Mouse (Mus musculus): ENCODE measurements at regions not wholly inside any gene's neighbourhood (a gene's known extent, or its start where the extent isn't known, plus 50 kb on each side); places are given as distances from the start of the nearest gene placed in this dataset.

DNA sequence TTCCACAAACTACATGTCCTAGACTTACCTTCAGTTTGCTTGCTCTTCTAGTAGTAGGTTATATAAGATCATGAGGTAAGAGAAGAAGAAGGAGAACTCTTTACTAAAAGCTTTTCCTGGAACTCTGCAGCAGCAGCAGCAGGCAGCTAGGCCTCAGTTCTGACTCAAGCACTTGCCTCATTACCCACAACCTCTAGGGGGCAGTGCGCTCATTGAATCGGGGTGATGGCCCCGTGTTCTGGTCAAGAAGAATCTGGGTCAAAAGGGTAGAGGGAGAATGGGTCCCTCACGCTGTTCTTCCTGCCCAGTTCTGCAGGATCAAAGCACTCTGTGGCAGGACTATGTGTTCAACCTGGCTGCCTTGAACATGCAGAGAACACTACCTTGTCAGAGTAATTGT lies 109.9 kb upstream of the Otud4 start:
- peak; percentile 7 for DNase-seq
- intact Hi-C loops (cut with DNase I; ENCODE audit: low total_unique reads) = no loop called here

DNA sequence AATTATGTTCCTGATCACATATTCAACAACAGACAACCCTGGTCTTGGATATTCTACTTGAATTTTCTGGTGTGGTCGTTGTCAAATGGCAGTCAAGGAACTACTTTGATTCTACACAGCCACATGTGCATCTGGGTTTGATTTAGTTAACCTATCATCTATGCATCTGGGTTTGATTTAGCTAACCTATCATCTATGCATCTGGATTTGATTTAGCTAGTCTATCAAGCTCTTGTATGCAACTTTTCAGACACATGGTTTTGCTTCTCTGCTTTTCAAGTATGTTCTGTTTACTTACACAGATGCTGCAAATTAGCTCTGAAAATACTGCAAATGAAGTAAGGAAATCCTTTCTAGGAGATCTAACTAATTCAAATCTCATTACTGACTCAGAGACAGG lies 117.4 kb upstream of the Otud4 start:
- intact Hi-C loops (cut with DNase I; ENCODE audit: low total_unique reads) = no loop called here

DNA sequence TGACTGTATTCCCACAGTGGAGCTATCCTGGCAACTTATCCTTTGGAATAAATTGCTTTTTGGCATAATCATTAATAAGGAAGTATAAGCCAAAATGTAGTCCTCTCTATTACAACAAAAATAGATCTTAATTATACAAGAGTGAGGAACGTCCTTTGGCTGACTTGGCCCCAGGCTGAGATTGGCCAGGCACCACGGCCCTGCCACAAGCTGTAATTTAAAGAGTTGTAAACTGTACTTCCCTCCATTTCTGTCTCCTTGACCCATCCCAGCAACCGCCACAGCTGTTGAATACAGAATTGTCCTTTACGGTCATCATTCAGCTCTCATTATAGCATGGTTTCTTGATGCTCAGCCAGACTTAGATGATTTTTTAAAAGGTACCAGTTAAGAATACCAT lies 119.6 kb upstream of the Smad1 start:
- intact Hi-C loops (cut with DNase I; ENCODE audit: low total_unique reads) = no loop called here

More for the DNA sequence above, 117.4 kb upstream of the Otud4 start:
- no peak for DNase-seq

DNA sequence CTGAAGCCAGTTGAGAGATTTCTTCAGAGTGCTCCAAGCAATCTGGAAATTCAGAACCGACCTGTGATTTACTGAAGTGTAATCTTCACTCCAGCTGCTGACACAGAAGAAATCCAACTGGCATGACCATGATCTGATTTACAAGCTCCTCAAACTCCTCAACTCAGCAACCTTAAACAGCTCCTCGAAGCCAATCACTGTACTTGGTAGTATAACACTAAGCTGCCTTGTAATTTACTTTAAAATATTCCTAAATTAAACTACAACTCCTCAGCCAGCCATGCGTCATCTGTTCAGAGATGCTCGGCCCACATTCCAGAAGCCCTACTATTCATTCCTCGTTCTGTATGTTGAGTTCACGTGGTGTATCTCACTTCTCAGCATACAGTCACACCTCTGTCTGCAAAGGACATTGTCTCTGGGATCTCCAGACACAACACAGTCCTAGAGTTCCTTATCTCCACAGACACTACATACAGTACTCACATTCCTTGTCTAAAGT lies 116.0 kb upstream of the Smad1 start:
- intact Hi-C loops (cut with DNase I; ENCODE audit: low total_unique reads) = no loop called here
- no peak for DNase-seq

More for the DNA sequence above, 119.6 kb upstream of the Smad1 start:
- peak; percentile 24 for DNase-seq

DNA sequence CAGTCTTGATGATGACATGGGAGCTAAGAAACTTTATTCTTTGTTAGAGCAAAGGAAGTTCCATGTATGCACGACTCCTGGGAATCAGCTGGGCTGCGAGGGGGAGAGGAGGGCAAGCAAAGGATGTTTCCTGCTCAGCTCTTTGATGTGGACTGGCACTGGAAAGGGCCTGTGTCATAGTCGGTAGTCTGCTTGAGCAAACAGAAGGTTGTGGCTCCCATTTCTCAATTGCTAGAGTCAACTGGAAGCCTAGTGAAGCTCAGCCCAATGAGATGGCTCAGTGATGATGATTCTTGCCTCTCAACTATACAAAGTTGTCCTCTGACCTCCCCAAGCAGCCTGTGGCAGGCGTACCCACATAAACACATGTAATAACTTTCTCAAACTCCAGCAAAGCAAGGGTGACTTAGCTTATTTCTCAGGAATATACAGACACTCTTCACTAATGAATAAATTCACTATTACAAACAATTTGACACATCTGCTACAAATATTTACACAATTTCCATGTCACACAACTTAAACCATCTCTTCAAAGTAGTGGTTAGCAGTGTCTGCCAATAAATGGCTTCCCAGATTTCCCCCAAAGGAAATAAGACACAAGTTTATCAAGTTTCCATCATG lies 115.4 kb upstream of the Smad1 start:
- intact Hi-C loops (cut with DNase I; ENCODE audit: low total_unique reads) = no loop called here
- no peak for DNase-seq

DNA sequence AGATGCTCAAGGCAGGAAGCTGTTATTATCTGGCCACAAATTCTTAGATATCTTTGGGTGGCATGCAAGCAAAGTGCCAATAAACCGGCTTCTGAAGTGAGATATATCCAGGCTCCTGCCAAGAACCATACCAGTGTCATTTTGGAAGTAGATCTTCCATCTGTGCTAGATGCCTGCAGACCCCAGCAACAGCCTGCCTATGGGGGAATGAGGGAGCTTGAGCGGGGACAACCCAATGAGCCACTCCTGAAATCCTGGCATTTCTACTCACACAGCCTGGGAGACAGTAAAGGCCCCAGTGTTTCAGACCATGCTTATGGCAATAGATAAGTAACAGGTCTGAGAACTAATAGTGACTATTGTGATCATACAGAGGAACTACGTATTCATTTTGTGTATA lies 109.3 kb upstream of the Smad1 start:
- intact Hi-C loops (cut with DNase I; ENCODE audit: low total_unique reads) = no loop called here
- DNase-seq = no peak

DNA sequence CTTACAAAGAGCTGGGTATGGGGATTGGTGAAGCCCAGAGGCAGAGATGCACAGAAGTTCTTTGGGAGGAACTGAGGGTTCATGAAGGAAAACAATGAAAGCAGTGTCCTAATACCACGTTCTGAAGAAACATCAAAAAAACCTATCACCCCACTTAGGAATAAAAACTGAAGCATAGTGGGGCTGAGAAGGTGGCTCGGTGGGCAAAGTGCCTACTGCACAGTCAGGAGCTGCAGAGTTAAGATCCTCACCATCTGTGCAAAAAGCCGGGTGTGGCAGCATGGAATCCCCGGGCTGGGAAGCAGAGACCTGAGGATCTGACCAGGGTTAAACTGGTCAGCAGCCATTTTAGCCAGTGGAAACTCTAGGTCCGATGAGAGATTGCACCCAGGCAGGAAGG lies 106.1 kb upstream of the Smad1 start:
- DNase-seq = no peak
- intact Hi-C loops (cut with DNase I; ENCODE audit: low total_unique reads) = no loop called here

DNA sequence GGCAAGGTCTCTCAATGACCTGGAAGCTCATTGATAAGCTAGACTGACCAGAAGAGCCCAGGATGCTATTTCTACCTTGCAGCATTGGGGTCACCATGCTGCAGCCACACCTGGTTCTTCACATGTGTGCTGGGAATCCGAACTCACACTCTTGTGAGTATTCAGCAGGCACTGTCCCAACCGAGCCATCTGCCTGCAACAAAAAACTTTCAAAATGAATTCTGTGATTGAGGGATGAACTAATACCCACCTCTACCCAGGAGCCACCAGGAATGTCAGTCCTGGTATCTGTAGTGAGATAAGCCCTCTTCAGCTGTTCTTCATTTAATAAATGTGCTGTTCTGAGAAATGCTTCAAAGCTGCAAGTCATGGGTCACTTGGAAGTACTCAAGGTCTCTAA lies 104.6 kb upstream of the Smad1 start:
- intact Hi-C loops (cut with DNase I; ENCODE audit: low total_unique reads) = no loop called here
- no peak for DNase-seq

DNA sequence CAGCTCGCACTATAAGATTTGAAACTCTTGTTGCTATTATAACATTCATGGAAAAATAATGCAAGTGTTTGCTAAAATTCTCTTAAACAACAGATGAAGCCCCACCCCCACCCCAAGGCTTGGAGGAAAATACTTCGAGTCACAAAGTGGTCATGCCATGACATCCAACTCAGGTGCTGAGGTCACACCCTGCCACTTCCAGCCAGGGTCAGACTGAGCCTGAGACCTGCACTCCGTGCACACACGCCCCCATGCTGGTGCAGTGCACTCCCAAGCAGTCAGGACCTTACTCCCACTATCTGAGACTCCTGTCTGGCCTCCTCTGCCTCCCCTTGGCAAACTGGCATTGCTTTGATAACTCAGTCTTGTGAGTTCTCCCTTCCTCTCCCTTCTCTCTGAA lies 102.7 kb upstream of the Smad1 start:
- intact Hi-C loops (cut with DNase I; ENCODE audit: low total_unique reads) = no loop called here

DNA sequence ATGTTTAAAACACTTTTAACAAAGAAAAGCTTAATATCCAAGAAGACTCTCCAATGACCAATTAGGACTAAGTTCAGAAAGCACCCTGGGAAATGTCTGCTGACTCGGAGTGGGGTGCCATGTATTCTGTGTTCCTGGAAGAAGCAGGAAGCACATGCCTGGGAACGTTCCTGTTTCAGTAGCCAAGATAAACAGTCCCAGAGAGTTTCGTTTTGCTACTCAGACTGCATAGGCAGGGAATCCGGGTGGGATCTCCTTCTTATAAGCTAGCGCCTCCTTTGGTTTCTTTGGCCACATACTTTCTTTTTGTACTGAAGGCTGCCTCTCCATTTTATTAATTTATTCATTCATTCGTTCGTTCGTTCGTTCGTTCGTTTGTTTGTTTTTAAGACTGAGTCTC lies 101.9 kb upstream of the Smad1 start:
- DNase-seq = no peak

More for the DNA sequence above, 102.7 kb upstream of the Smad1 start:
- no peak for DNase-seq

DNA sequence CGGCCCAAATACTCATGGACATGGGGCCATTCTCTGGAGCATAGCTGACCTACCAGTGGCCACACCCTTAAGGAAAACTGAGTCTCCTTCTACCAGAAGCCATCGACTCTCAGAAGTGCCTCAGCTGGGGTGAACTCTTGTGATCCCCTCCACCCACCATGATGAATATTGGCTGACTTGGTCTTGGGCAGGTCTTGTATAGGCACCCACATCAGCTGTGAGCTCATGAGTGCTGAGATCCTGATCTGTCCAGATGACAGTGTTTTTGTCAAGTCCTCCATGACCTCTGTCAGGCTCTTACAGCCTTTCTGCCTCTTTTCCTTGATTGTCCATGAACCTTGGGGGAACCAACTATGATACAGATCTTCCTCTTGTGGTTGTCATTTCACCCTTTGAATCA lies 99.9 kb upstream of the Smad1 start:
- intact Hi-C loops (cut with DNase I; ENCODE audit: low total_unique reads) = loop anchor here (10.0 kb wide), 1 partner anchor 154 kb away; no protein-coding TSS in a partner anchor
- no peak for DNase-seq

More for the DNA sequence above, 101.9 kb upstream of the Smad1 start:
- intact Hi-C loops (cut with DNase I; ENCODE audit: low total_unique reads) = no loop called here

DNA sequence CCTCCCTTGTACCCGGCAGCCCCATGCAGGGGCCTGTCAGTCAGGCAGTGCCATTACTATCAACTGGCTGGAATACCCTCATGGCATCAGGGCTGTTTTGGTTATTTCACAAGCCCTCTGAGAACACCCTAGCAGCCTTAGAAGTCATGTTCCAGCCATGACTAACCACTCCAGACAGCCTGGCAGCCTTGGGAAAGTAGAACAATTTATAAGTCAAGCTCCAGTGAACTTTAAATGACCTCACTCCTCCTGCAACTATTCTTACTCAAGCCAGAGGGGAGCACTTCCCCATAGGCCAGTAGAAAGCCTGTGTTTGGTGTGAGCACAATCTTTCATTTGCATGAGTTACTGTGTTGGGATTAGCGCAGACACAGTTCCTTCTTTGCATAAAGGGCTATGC lies 99.3 kb upstream of the Smad1 start:
- DNase-seq = no peak
- intact Hi-C loops (cut with DNase I; ENCODE audit: low total_unique reads) = loop anchor here (10.0 kb wide), 1 partner anchor 154 kb away; no protein-coding TSS in a partner anchor

DNA sequence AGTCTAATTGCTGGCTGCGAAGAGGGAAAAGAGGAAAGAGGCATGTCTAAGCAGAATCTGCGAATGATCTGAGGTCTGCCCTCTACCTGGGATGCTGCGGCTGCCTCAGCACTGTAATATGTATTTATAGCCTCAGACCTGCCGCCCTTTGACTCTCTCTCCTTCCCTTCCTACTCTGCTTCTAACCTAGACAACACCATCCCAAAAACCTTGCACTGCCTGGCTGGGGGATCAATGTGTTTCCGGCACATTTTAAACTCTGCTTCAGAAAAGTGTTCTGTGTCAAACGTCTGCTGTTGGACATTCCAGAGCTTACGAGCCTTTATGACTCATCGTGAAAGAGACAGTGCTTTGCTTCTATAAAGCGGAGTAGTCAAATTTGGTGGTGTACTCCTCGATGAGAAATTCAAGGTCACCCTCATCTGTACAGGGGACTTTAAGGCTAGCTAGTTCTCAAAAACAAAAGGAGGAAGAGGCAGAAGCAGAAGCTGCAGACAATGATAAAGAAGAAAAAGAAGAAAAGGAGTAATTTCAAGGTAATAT lies 91.9 kb upstream of the Smad1 start:
- intact Hi-C loops (cut with DNase I; ENCODE audit: low total_unique reads) = loop anchor here (5.0 to 10.0 kb wide), 2 partner anchors 146 to 189 kb away; no protein-coding TSS in a partner anchor
- DNase-seq = no peak

DNA sequence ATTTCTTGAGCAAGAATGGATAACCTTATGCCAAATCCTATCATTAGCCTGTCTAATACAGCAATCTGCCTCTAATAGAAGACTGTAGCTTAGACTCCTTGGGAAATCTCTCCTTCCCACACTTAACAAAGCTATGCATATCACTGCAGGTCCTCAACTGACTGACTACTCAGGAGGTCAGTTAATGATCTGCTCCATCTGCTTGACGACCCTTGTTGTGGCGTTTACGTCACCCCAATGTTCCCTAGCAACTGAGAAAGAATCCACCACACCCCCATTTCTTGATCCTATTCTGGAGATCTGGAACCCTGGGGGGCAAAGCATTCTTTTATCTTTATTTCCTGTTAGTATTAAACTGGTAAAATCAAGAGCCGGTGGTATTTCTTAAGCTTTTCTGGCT lies 91.4 kb upstream of the Smad1 start:
- intact Hi-C loops (cut with DNase I; ENCODE audit: low total_unique reads) = loop anchor here (5.0 to 10.0 kb wide), 2 partner anchors 146 to 188 kb away; no protein-coding TSS in a partner anchor
- DNase-seq = no peak

DNA sequence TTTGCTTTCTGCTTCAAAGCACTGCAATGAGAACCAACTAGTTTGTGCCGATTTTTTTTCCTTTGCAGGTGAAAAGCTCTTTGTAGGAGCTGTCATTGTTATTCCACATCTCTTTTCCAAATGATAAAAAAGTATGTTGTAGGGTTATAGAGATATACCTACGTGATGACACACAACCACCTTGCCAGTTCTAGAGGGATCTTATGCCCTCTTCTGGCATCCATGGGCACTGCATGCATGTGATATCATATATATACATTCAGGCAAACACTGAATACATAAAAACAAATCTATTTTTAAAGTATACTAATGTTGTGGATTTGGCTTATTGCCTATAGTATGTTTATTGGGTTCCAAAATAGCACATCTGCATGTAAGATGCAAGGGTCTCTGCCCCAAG lies 89.5 kb upstream of the Smad1 start:
- DNase-seq = no peak
- intact Hi-C loops (cut with DNase I; ENCODE audit: low total_unique reads) = no loop called here

DNA sequence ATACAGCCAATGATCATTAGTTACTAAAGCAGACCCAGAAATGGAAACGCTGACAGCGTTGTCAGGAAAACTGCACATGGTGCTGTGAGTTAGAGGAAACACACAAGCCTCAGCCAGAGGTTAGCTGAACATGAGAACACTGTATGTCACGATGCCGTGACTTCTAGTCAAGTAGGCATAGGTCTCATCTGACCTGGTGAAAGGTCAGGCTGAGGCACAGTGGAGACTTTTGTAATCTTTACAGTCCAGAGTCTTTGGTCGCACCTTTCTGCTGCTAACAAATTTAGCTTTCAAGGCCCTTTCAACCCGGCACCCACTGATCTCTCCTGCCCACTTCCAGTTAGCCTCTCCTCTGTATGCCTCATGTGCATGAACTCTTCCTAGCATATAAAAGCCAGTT lies 88.3 kb upstream of the Smad1 start:
- intact Hi-C loops (cut with DNase I; ENCODE audit: low total_unique reads) = no loop called here
- no peak for DNase-seq

DNA sequence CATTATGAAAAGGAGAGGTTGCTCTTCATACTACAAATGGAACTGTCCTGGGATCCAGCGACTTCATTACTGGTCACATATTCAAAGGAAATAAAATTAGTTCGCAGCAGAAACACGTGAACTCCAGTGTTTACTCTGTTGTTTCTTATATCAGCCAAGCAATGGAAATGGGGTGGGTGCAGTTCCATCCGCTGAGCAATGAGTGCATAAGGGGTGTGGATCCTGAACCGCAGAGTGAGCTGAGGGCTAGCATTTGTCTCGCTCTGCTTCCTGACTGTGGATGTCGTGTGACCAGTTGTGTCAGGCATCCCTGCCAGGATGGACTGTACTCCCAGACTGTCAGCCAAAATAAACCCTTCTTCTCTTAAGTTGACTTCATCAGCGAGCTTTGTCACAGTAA lies 80.0 kb upstream of the Smad1 start:
- intact Hi-C loops (cut with DNase I; ENCODE audit: low total_unique reads) = no loop called here
- DNase-seq = no peak

DNA sequence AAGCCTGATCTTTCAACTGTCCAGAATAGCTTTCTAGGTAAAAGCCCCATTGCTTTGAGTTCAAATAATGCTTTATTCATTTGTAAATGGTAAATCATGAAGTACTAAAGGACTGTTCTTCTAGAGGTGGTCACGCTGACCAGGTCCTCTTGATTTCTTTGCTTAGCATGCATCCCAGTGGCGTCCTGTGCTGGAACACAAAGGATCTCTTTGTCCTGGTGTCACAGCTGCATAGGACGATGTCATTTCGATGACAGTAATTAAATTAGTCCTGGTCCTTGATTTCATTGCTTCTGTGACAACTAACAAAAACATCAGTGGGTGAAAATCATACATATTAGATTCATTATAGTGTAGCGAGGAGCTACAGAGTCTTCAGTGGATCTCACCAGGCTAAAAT lies 76.7 kb upstream of the Smad1 start:
- no peak for DNase-seq
- intact Hi-C loops (cut with DNase I; ENCODE audit: low total_unique reads) = no loop called here

DNA sequence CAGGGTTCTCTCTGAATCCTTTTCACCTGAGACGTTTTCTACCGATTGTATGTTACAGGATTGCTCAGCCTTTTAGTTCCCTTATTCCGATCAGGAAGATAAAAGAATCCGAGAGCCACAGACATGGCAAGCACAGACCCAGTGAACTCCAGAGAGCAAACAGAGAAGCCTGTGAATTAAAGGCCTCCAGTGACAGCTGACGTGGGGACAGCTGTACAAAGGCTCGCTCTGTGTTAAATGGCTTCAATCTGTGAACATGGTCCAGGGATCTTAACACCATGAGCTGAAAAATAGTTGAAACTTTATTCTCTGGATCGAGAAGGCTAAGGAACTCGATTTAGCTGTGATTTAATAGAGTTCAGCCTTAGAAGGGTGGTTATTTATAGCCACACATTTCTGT lies 75.4 kb upstream of the Smad1 start:
- no peak for DNase-seq
- intact Hi-C loops (cut with DNase I; ENCODE audit: low total_unique reads) = no loop called here

DNA sequence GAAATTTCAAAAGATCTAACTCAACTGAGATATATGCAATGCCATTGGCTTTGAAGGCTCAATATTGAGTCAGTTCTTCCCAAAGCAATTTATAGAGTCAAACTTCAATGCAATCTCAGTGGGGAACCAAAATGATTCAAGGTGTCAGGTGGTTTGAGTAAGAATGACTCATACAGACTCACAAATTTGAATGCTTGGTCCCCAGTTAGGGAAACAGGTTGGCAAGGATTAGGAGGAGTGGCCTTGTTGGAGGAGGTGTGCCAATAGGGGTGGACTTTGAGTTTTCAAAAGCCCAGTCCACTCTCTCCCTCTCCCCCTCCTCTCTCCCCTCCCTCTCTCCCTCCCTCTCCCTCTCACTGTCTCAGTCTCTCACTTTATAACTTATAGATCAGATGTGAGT lies 52.8 kb upstream of the Smad1 start:
- no peak for DNase-seq
- intact Hi-C loops (cut with DNase I; ENCODE audit: low total_unique reads) = no loop called here

DNA sequence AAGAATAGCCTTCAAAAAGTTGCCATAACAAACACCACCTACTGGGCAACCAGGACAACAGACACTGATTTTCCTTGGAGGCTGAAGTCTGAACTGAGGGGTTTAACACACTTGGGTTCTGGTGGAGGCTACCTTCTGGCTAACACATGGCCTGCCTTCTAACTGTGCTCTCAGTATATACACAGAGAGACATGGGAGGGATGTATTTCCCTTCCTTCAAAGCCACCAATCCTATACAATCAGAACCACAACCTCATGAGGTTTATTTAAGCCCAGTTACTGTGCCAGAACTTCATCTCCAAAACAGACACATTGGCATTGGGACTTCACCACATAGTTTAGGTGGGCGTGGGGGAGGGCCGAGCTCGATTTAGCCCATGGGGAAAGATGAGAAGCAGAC lies 50.1 kb upstream of the Smad1 start:
- DNase-seq = no peak
- intact Hi-C loops (cut with DNase I; ENCODE audit: low total_unique reads) = no loop called here

All from gastrocnemius, postnatal 14 days (tissue).